Mouse (Mus musculus): ENCODE results near the gene Wnt1. TPM values are rescaled to one million over a fixed set of nuclear protein-coding genes. Genes with fewer than 3 reads are reported as not detected.

Wnt1 gene
- total RNA-seq, 2 experiments from 2014 or later, result not detected

DNA sequence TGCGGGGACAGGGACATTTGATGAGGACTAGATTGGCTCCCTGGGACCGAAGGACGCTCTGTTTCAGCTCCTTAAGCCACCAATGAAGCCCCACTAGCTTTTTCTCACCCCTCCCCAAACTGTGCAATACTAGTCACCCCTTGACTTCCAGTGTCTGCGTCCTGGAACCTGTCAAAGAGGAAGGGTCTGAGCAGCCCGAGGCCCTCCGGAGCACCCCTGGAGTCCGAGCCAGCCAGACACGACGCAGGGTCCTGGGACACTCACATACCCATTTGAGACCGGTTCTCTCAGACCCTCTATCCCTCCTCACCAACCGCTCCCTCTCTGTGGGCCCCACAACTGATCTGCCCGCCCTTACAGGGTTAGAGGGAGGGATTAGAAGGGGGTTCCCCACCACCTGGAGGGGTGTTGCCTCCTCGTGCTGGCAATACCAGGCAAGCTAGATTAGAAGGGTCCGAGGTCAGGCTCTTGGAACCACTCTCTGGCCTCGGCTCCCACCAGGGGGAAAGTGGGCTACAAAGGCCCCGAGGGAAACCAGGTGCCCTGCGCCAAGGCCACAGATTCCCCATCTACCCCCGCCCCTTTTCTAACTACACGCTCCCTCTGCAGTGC, 12.5 kb upstream of the Wnt1 start:
- intact Hi-C loops (cut with DNase I), result no loop called here
- DNase-seq (ENCODE audit: low spot score), result no peak

DNA sequence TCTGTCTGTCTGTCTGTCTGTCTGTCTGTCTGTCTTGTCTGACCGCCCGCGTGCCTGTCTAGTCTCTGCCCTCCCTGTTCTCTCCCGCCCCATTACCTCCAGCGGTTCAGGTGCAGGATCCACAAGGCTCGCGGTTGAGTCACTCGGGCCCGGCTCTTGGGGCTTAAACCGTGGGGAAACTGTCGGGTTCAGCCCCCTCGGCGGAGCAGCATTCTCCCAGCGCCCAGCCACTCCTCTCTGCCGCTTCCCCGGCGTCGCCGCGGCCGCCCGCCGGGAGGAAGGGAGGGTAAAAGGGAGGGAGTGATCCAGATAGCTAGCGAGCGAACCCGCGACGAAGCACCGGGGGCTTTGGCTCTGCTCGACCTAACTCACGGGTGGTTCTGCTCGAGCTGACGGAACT, 11.9 kb upstream of the Wnt1 start, which contains the start of gene Wnt10b:
Gene Wnt10b, minus strand, starts transcription at position 389 of the 400 bp plus-strand sequence.
- intact Hi-C loops (cut with DNase I), result no loop called here
- DNase-seq (ENCODE audit: low spot score), result no peak

DNA sequence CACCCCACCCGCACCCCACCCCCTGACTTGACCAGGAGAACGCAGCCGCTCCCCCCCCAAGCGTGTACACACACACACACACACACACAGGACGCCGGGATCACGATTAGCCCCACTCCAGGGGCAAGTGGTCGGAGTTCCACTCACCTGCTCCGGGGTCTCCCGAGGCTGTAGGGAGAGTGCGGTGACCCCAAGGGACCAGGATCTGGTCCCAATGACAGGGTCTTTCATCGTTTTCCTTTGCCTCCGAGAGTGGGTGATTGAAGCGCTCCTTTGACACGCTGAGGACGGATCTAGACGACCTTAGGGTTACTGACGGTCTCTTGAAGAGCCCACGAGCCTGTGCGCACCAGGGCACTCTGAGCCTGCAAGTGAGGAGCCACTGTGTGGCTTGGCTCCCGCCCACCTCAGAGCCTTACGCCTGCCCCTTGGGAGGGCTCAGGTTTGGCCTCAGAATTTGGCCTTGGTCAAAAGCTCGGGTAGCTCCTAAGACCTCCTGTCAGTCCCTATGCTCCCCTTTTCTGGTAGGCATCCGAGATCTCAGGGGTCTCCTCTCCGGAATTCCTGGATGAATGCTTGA, 11.4 kb upstream of the Wnt1 start:
- intact Hi-C loops (cut with DNase I), result no loop called here
- DNase-seq (ENCODE audit: low spot score), result no peak

DNA sequence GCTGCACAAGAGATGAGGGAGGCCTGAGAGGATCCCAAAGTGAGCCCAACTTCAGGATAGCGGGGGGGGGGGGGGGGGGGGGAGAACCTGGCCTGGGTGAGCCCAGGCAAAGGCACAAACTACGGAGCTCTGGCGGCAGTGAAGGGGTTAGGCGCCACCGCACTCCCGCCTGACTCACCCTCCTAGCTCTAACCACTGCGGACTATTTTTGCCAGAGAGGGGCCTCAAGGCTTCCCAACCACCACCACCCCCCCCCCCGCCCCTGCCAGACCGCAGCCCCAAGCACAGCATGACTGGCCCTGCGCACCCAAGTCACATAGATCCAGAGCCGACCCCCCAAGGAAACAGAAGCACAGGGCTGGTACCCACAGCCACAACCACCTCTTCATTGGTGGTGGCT, 10.9 kb upstream of the Wnt1 start:
- no peak for DNase-seq (ENCODE audit: low spot score)
- intact Hi-C loops (cut with DNase I), result no loop called here

DNA sequence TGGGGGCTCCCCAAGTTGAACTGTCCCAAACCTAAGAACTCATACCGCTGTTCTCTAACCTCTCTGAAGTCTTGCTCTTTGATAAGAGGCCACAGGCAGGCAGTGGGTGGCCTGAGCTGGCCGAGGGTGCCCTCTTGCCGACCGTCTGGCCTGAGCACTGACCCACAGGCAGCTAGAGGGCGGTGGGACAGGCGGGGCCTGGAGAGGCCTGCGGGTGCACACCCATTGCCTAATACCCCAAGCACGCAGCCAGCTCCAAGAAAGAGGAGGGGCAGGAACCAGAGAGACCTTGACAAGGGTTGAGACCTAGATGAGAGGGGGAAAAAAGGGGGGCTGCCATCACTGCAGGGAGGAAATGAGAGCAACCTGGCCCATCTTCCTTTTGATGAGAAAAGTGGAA, 9.6 kb upstream of the Wnt1 start:
- intact Hi-C loops (cut with DNase I), result no loop called here
- DNase-seq (ENCODE audit: low spot score), result peak; percentile 52

DNA sequence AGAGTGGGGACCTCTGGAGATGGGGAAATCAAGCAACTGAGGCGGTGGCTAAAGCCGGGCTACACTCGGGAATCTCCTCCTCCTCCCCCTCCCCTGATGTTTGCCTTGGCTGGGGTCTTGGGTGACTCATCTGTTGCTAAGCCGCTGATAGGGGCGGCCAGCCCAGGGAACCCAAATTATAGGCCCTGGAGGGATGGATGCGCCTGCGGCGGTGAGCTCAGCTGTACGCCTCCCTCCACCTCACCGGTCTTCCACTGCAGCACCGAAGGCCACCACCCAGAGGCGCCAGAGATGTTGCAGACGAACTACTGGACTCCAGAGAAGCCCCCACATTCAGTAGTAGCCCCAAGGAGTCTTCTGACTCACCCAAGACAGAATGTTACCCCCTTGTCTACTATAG, 9.1 kb upstream of the Wnt1 start:
- DNase-seq (ENCODE audit: low spot score), result peak; percentile 57
- intact Hi-C loops (cut with DNase I), result no loop called here

DNA sequence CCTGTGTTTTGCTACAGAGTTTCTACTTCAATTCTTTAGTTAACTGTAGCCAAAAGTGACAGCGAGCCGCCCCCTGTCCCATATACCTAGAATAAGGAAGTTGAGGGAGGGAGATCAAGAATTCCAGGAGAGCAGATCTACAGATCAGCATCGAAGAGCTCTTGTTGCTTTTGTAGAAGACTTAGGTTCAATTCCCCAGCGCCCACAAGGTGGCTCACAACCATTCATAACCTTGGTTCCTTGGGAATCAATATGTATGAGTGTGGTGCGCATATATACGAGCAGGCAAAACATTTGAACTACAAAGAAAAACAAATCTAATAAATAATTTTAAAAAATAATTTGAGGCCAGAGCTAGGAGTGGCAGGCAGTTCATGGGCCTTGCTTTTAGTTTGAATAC, 8.5 kb upstream of the Wnt1 start:
- intact Hi-C loops (cut with DNase I), result no loop called here
- DNase-seq (ENCODE audit: low spot score), result no peak

DNA sequence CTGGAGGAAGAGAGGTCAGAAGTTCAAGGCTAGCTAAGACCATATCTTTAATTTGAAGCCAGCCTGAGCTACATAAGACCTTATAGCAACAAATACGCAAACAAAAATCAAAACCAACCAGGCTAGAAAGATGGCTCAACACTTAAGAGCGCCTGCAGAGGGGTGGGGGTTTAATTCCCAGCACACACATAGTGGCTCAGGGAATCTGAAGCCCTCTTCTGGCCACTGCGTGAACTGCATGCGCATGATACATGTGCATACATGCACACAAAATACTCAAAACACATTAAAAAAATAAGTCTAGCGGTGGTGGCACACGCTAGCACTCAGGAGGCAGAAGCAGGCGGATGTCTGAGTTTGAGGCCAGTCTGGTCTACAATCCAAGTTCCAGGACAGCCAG, 3.9 kb upstream of the Wnt1 start:
- no peak for DNase-seq (ENCODE audit: low spot score)
- intact Hi-C loops (cut with DNase I), result no loop called here

DNA sequence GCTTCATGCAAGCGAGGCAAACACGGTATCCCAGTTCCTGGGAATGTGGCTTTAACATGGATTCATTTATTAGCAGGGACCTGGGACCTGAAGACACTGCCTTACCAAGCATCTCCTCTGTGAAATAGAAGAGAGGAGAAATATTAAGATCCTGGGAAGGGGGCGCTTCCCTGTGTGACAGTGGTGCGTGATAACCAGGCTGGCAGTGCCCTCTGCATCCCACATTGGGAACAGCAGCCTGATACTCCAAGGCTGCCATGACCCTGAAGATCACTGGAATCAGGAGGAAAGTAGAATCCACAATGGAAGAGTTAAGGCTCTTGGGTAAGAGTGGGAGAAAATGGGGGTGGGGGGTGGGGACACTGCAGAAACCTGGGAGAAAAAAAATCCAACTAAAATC, 1.7 kb upstream of the Wnt1 start:
- intact Hi-C loops (cut with DNase I), result no loop called here
- no peak for DNase-seq (ENCODE audit: low spot score)

DNA sequence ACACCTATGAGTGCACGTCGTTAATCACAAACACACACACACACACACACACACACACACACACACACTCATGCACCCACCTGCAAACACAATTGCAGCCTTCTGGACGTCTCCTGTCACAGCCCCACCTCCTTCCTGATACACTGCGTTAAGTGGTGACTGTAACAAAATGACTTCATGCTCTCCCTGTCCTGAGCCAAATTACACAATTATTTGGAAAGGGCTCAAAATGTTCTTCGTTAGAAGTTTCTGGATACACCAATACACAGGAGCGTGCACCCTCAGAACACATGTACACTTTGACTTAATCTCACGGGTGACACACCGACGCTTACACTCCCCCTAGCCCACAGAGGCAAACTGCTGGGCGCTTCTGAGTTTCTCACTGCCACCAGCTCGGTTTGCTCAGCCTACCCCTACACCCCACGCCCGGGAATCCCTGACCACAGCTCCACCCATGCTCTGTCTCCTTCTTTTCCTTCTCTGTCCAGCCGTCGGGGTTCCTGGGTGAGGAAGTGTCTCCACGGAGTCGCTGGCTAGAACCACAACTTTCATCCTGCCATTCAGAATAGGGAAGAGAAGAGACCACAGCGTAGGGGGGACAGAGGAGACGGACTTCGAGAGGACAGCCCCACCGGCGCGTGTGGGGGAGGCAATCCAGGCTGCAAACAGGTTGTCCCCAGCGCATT, 541 bp upstream of the Wnt1 start:
- intact Hi-C loops (cut with DNase I), result no loop called here
- DNase-seq (ENCODE audit: low spot score), result no peak

DNA sequence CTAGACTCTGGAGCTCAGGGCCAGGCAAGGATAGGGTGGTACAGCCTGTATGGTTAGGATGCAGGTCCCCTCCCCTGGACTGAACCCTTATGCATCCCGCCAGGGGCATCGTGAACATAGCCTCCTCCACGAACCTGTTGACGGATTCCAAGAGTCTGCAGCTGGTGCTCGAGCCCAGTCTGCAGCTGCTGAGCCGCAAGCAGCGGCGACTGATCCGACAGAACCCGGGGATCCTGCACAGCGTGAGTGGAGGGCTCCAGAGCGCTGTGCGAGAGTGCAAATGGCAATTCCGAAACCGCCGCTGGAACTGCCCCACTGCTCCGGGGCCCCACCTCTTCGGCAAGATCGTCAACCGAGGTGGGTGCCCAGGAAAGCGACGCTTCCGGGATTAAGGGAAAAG, 1.1 kb downstream of the Wnt1 start:
- DNase-seq (ENCODE audit: low spot score), result no peak

DNA sequence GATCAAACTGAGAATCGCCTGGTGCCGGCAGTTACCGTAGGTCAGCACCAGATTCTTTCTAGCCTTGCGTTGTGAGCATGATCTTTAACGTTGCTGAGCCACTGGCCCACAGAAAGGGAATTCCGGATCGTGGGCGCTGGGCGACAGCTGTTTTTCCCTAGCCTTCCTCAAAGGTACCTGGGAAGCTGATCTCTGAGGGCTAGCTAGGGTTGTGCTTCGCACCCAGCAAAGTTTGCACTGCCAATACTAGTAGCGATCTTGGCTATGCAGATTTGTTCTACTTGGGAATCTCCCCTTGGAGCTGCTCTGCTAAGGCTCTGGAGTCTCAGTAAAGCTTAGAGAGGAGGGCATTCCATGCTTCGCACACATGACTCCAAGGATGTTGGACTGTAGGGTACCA, 1.6 kb downstream of the Wnt1 start:
- intact Hi-C loops (cut with DNase I), result no loop called here
- DNase-seq (ENCODE audit: low spot score), result no peak

More for the DNA sequence above, 1.1 kb downstream of the Wnt1 start:
- intact Hi-C loops (cut with DNase I), result no loop called here

DNA sequence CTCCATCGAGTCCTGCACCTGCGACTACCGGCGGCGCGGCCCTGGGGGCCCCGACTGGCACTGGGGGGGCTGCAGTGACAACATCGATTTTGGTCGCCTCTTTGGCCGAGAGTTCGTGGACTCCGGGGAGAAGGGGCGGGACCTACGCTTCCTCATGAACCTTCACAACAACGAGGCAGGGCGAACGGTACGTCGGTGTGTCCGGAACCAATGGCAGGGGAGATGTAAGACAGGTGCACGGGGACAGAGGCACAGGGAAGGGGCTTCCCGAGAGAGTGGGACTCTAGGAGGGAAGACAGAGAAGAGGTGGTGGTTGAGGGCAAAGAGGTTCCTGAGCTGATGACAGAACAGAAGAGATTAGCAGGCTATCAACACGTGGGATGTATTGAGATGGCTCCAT, 2.1 kb downstream of the Wnt1 start:
- DNase-seq (ENCODE audit: low spot score), result no peak

DNA sequence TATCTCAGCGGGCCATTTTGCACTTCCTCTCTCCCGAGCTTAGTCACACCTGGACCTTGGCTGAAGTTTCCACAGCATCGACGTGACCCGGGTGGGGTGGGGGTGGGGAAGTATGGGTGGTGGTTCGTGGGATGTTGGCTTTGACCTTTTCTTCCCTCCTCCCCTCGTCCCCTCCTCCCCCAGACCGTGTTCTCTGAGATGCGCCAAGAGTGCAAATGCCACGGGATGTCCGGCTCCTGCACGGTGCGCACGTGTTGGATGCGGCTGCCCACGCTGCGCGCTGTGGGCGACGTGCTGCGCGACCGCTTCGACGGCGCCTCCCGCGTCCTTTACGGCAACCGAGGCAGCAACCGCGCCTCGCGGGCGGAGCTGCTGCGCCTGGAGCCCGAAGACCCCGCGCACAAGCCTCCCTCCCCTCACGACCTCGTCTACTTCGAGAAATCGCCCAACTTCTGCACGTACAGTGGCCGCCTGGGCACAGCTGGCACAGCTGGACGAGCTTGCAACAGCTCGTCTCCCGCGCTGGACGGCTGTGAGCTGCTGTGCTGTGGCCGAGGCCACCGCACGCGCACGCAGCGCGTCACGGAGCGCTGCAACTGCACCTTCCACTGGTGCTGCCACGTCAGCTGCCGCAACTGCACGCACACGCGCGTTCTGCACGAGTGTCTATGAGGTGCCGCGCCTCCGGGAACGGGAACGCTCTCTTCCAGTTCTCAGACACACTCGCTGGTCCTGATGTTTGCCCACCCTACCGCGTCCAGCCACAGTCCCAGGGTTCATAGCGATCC, 2.8 kb downstream of the Wnt1 start:
- DNase-seq (ENCODE audit: low spot score), result no peak
- intact Hi-C loops (cut with DNase I), result no loop called here

More for the DNA sequence above, 2.1 kb downstream of the Wnt1 start:
- intact Hi-C loops (cut with DNase I), result no loop called here

DNA sequence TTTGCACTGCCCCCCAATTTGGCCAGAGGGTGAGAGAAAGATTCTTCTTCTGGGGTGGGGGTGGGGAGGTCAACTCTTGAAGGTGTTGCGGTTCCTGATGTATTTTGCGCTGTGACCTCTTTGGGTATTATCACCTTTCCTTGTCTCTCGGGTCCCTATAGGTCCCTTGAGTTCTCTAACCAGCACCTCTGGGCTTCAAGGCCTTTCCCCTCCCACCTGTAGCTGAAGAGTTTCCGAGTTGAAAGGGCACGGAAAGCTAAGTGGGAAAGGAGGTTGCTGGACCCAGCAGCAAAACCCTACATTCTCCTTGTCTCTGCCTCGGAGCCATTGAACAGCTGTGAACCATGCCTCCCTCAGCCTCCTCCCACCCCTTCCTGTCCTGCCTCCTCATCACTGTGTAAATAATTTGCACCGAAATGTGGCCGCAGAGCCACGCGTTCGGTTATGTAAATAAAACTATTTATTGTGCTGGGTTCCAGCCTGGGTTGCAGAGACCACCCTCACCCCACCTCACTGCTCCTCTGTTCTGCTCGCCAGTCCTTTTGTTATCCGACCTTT, 3.6 kb downstream of the Wnt1 start:
- intact Hi-C loops (cut with DNase I), result no loop called here
- no peak for DNase-seq (ENCODE audit: low spot score)

DNA sequence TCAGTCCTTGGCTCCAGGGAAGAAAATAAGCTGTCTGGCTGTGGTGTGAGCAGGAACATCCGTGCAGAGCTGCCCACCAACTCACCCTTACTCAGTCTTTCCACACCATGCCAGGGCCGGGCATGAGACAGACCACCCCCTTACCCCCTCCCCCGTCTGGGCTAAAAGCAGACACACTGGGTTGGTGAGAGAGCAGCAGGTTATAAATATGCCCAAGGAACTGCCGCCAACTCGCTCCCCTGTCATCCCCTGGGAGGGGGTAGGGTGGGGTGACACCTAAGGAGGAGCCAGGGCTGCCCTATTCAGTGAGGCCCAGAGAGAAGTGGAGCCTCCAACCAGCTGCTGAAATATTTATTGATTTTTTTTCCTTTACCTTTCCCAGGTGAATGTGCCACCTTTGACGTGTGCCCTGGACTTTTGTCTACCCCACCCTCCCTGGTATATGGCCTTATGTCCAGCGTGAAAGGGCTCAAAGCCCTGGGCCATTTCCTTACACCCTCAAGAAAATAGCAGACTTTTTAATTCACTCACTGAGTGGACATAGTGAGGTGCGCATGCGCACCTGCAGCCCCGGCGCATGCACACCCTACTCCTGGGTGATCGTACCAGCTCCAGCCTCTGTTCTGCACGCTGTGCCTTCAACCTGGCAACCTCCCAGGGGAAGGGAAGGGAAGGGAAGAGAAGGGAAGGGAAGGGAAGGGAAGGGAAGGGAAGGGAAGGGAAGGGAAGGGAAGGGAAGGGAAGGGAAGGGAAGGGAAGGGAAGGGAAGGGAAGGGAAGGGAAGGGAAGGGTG, 7.3 kb downstream of the Wnt1 start:
- intact Hi-C loops (cut with DNase I), result loop anchor here (5.0 kb wide), 1 partner anchor 90 kb away; the partner anchor contains the start of gene Ccdc65
- DNase-seq (ENCODE audit: low spot score), result no peak

DNA sequence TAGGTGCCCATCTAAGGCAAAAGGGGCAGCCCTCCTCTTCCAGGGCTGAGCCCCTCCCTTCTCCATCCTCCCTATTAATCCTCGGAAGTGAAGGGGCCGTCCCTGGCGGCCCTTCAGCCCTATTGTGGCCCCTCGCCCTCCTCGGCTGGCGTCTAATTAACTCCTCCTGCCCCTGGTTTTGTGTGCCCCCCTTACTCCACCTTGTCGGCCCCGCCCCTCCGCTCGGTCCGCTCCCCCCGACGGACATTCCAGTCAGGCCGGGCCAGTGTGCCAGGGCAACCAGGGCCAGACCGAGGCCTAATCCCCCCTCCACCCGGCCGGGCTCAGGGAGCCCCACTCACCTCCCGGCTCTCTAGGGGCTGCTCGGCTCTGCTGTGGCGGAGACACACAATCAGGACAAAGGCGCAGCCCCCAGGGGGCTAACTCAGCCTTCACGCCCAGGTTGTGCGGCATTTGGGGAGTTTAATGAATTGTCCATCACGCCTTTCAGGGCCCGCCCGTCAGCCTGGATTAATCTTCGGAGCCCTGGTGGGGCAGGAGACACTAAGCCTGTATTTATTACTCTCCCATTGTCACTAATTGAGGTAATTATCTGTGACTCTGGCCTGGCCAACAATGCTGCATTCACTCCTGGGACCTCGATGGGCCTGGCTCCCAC, 8.3 kb downstream of the Wnt1 start:
- DNase-seq (ENCODE audit: low spot score), result no peak
- intact Hi-C loops (cut with DNase I), result loop anchor here (2.0 to 5.0 kb wide), 2 partner anchors 91 to 133 kb away; partner anchors contain the start of gene Ccdc65

DNA sequence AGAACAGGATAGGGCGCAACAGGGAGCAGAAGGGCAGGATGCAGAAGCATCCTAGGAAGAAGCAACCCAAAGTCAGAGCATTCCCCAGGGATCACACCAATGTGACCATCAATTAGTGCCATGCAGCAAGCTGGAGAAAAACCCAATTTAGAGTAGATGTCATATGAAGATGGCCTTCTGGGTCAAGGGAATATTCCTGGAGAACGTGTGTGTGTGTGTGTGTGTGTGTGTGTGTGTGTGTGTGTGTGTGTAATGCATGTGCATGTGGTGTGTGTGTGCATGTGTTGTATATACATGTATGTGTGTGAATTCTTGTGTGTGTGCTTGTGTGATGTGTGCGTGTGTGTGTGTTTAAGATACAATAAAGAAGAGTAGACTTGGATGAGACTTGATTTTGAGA, 9.2 kb downstream of the Wnt1 start:
- intact Hi-C loops (cut with DNase I), result loop anchor here (2.0 to 5.0 kb wide), 2 partner anchors 92 to 134 kb away; partner anchors contain the start of gene Ccdc65

DNA sequence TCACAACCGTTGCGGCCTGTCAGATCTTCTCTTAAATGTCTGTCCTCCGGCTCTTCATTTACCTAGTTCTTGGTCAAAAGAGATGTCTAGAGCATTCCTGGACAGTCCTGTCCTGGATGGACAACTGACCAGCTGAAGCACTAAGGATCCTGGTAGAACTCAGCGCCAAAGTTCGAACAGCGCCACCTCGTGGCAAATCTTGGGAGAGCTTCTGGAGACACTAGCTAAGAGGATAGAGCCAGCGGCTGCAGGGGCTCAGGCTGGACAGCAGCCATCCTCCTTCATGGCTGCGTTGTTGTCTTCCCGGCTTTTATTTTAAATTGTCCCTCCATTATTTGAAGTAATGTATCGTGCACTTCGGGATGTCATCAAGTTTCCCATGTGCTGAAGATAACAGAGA, 9.7 kb downstream of the Wnt1 start:
- intact Hi-C loops (cut with DNase I), result loop anchor here (2.0 to 5.0 kb wide), 2 partner anchors 92 to 135 kb away; partner anchors contain the start of gene Ccdc65
- no peak for DNase-seq (ENCODE audit: low spot score)

More for the DNA sequence above, 9.2 kb downstream of the Wnt1 start:
- DNase-seq (ENCODE audit: low spot score), result no peak
